Mouse (Mus musculus): ENCODE results near the gene Pagr1a.

DNA sequence TGATC lies 869 bp downstream of the Pagr1a start, which contains the start of gene Pagr1b:
- TF ChIP-seq EP300 (IDR thresholded peaks at IDR 0.05; ENCODE audit: low read depth) (no peak), CTCF (IDR thresholded peaks at IDR 0.05; ENCODE audit: low read depth) (no peak)
